Mouse (Mus musculus) frontal cortex, postnatal 14 days (tissue): ENCODE measurements around the gene Palm.

Experiments
- DNase-seq, 2 experiments: peaks; one replicate each; pipeline ENCODE4 v3.0.0; 2022; ENCODE audit warnings: low spot score in 2 of 2

Palm gene

DNA sequence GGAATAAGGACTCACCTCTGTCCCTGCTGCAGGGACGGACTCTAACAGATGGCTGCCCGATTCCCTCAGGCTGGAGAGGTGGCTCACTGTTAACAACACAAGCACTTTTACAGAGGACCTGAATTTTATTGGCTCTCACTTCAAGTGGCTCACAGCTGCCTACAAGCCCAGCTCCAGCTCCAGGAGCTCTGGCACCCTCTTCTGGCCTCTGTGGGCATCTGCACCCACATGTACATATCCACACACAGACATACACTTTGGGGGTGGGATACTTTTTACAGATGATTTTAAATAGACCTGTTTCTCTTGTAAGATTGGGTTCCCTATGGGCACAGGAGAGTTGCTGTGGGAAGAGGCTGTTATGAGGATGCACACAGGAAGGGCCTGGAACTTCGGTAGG lies 21.1 kb upstream of the Palm start:
- DNase-seq = no peak

DNA sequence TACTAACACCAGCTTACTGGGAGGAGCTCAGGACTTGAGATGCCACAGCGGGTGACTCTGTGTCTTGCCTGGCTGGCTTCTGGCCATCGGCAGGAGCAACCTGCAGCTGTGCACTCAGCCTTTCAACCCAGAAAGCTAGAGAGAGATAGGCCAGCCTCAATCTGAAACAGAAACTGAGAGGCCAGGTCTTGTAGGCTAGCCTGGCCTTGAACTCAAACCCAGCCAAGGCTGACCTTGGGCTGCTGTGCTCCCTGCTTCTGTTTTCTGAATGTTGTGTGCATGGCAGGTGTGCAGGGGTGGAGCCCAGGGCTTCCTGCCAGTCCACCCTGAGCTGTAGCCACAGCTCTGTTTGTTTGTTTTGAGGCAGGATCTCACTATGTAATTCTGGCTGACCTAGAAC lies 20.2 kb upstream of the Palm start:
- no peak for DNase-seq

DNA sequence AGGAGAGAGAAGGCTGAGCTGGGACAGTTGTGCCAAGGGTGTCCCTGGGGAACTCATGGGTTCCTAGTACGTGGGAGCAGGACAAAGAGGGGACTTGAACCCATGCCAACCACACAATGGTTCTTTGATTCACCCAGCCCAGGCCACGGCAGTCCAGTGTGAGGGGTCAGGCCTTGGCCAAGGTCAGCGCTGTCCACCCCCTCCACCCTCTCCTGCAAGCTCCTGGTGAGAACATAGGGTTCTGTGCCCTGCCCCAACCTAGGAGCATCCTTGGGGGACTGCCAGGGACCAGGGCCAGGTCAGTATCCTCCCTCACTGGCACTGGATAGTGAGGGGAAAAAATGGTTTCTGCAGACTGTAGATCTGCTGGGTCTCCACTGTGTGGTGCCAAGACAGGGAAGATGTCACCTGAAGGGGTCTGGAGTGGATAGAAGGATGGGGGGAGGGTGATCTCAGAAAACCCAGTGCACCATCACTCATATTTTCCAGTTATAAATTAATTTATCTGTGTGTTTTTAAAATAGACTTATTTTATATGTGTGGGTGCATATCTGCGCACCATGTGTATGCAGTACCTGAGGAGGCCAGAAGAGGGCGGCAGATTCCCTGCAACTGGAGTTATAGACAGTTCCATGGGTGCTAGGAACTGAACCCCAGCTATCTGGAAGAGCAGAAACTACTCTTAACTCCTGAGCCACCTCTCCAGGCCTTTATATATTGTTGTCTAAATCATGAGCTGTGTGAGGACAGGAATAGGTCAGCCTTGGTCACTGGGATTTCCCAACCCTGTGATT lies 18.7 kb upstream of the Palm start:
- no peak for DNase-seq

DNA sequence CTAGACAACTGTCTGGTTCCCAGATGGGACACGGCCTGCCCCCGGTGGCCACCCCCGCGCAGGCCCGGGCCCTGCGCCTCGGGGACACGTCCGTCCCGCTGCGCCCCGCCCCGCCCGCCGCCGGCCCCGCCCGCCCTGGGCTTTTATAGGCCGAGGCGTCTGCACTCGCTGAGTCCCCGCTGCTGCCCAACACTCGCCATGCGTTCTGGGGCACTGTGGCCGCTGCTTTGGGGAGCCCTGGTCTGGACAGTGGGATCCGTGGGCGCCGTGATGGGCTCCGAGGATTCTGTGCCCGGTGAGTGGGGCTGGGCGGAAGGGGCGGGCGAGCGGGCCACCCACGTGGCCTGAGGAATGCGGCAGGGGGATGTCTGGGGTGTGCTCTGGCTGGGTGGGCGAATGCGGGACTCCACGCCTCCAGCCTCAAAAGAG lies 16.3 kb upstream of the Palm start, which contains the start of gene Fstl3:
Fstl3 (plus strand) TSS at position 170 of the 429 bp plus-strand sequence.
- DNase-seq = no peak

DNA sequence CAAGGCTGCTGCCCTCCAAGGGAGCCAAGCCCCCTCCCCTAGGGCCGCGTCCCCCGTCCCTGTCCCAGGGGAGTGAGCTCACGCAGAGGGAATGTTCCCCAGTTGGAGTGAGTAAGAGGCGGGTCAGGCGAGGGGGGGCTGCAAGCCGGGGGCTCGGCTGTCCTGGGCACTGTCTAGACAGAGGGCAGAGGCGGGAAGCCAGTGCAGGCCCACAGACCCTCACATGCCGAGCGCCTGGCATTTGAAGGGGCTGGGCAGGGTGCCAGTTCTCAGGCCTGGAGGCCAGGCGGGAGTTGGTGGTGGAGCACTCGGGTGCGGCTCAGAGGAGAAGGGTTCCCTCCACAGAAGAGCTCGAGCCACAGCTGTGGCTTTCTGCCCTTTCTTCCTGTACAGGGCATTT lies 15.4 kb upstream of the Palm start:
- DNase-seq = no peak

DNA sequence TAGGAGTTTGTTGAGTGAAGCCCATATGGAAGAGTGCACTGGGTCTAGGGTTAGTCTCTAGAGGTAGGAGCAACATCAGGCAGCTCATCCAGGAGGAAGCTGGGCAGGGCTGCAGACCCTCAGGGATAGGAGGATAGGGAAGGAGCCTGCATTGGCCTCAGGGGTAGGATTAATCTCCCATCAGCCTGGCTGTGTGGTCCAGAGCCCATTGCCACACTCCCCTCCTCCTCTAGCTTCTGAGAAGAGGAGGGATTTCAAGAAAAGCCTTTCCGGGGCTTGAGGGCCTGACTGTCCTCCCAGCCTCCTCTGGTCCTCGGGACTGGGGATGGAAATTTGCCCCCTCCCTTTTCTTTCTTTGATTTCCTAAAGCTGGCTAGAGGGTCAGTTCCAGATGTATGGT lies 14.2 kb upstream of the Palm start:
- DNase-seq = no peak

DNA sequence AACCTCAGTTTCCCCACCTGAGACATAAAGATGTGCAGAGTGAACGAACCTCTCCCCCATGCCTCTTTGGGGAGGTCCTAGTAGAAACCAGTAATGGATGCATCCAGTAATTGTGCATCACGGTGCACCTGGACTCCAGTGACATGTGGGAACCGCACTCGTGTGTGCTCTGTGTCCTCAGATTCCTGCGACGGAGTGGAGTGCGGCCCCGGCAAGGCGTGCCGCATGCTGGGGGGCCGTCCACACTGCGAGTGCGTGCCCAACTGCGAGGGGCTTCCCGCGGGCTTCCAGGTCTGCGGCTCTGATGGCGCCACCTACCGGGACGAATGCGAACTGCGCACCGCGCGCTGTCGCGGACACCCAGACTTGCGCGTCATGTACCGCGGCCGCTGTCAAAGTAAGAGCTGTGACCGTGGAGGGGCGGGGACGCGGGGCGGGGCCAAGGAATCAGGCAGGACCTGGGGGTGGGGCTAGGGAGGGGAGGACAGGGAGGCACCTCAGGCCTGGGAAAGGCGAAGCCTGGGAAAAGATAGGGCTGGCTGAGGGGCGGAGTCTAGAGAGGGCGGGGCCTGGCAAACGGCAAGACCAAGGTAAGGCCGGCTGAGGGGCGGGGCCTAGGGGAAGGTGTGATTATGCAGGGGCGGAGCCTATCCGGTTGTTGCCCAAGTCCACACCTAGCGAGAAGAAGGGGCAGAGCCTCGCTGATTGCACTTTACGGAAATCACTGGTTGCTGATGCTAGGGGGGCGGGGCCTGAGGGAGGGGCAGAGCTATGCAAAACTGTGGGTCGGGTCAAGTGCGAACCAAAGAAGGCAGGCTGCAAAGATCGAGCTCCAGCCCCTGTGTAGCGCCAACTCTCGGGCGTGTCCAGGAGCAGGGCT lies 13.3 kb upstream of the Palm start:
- DNase-seq = peak; percentile 92 to 95

DNA sequence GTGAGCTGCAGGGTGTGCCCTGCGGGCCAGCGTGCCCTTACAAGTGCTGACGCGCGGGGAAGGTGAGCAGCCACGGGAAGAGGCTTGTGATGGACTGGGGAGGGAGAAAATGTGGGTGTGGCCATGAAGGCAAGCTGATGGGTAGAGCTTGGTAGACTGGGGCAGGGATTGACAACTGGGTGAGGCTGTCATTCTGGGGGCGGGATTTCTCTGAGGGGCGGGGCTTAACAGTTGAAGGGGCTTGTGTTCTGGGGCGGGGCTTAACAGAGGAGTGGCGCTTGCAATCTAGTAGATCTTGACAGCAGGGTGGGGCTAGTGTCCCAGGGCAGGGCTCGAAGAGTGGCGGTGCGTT lies 12.7 kb upstream of the Palm start:
- DNase-seq = no peak

DNA sequence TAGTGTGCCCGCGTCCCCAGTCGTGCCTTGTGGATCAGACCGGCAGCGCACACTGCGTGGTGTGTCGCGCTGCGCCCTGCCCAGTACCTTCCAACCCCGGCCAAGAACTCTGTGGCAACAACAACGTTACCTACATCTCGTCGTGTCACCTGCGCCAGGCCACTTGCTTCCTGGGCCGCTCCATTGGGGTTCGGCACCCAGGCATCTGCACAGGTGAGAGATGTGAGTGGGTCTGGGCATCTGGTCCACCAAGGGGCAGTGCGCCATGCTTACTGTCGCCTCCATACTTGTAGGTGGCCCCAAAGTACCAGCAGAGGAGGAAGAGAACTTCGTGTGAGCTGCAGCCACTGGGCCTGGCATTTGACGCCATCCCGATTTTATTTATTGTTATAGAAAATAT lies 12.2 kb upstream of the Palm start:
- no peak for DNase-seq

DNA sequence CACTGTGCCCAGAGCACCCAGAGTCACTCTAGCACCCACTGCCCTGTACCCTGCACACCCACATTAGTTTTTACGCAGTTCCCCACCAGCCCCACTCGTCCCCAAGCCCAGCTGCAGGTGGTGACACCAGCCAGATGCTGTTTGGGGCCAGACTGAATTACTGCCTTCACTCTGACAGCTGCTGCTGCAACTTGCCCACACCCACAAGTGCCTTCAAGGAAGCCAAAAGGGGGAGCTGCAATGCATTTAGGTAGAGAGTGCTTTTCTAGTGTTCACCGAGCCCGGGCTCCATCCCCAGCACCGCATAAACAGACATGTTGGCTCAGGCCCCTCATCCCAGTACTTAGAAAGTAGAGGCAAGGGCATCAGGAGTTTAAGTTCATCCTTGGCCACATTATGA lies 11.4 kb upstream of the Palm start:
- DNase-seq = no peak

DNA sequence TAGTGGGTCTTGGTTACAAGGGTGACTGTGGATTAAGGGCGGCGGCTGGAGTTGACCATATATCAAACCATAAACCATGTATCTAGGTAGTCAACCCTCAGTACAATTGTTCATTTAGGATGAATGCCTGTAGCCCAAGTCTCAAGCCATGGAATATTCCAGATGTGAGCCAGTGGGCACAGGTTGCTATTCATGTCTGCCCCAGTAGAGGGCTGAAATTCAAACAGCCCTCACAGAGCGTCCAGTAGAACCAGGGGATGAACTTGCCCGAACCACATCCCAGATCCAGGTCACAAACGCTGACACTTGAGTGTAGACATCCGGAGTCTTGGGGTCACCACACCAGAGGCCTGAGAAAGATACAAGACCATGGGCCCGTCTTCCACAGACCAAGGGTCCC lies 10.3 kb upstream of the Palm start:
- DNase-seq = no peak

DNA sequence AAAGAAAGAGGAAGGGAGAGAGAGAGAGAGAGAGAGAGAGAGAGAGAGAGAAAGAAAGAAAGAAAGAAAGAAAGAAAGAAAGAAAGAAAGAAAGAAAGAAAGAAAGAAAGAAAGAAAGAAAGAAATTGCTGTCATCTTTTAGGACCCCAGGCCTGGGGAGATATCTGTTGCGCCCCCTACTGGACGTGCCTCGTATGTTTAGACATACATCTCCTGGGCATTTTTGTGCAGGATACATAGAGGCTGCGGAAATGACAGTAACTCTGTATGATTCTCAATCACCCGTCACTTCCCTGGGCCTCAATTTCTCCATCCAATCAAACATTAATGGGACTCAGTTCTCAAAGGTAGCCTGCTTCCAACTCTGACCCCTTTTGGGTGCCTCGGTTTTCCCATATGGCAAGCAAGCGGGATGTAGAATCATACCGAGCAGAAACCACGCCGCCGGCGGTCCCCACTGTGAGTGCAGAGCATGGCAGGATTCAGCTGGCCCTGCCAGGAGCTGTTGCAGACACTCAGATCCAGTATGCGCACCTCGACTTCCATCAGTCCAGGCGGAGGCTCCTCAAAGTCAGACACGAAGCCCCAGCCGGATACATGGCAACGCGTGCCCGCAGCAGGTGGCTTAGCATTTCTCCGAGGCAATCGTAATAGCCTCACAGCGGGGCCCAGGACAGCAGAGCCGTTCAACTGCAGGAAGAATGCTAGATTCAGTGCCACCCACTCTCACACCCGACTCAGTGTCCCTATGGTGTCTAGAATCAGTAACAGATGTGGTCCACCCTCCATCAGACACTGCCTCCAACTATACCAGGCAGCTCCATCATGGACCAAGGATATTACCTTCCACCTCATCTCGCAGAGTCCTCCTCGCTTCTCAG lies 9.2 kb upstream of the Palm start:
- no peak for DNase-seq

DNA sequence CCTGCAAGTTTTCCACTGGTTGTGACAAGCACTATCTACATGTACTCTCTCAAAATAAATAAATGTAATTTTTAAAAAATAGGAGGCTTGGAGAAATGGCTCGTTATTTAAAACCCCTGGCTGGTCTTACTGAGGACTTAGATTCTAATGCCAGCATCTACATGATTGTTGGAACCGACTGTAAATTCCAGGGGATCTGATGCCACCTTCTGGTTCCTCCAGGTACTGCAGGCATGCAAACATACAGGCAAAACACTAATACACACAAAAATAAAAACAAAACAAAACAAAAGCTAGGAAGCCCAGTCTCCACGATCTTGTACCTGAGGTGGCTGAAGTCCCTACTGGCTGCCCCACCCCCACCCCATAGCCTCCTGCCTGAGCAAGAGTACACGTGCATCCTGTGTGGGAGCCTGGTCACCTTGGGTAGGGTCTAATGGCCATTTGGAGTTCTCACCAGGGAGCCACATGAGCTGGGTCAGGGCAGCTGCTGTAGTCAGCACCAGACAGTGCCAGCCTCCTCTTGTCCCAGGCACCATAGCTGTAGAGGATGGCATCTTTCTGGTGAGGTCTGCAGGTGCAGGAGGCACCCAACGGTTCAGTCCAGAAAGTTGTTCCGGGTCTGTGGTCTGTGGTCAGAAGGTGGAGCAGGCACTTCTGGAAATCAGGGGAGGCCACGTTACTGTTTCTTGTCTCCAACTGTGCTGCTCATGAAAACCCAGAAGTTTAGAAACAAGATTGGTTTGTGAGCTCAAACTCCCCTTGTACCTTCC lies 4.8 kb upstream of the Palm start:
- DNase-seq = peak in 1 of 2 experiments; percentile 74

DNA sequence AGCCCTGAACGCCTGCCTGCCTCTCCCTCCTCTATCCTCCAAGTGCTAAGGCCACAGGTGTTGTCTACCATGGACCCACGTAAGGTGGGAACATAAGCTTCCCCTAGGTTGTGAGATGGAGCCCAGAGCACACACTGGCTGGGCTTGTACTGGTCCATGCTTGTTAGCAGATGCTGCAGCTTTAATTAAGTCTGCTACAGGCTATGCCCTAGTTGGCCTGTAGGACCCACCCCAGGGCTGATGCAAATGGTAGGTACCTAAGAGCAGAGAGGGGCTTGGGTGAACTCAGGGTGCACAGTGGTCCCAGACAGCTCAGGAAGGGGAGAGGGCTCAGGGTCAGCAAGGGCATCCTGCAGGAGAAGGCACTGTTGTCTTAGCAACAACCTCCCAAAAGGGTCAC lies 3.8 kb upstream of the Palm start:
- DNase-seq = no peak

DNA sequence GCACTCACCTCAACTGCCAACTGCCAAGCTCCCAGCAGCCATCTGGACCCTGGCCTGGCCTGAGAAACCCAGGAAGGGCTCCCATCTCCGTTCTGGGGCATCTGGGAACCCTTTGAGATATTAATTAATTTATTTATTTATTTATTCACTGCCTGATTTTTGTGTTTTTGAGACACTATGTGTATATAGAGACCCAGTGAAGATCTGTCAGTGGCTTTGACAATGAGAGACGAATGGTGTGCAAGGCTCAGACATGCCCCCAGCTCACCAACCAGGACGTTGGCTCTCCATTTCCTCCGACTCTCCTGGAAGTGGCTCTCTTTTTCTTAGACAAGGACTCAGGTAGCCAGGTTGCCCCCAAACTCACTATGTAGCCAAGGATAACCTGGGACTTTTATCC lies 2.5 kb upstream of the Palm start, which contains the start of gene Prss57:
Prss57 (minus strand) TSS at position 101 of the 400 bp plus-strand sequence.
- no peak for DNase-seq

DNA sequence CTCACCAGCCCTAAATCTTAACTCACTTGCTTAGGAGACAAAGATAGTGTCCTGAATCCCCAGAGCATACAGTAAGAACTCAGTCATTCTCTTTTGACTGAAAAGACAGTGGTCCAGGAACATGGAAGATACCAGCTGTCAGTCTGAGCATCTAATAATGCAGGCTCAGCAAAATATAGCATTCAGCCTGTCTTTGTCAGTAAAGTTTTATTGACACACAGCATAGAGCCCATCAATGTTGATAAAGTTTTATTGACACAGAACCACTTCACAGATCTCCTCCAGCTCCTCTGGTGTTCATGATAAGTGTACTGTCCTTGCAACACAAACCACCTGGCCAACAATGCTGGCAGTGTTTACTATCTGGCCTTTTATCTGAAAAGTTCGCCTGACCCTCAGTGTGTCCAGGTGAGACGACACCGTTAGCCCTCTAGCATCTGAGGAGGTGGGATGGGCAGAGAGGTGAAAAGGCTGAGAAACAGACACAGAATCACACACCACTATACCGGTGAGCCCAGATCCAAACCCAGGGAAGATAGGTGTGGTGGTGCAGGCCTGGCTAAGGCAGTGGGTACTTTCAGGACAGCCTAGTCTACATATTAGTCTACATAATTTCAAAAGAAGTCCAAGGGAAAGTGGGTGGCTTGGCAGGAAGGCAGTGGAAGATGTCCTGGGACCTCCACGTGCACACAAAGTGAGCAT lies 882 bp upstream of the Palm start:
- no peak for DNase-seq

DNA sequence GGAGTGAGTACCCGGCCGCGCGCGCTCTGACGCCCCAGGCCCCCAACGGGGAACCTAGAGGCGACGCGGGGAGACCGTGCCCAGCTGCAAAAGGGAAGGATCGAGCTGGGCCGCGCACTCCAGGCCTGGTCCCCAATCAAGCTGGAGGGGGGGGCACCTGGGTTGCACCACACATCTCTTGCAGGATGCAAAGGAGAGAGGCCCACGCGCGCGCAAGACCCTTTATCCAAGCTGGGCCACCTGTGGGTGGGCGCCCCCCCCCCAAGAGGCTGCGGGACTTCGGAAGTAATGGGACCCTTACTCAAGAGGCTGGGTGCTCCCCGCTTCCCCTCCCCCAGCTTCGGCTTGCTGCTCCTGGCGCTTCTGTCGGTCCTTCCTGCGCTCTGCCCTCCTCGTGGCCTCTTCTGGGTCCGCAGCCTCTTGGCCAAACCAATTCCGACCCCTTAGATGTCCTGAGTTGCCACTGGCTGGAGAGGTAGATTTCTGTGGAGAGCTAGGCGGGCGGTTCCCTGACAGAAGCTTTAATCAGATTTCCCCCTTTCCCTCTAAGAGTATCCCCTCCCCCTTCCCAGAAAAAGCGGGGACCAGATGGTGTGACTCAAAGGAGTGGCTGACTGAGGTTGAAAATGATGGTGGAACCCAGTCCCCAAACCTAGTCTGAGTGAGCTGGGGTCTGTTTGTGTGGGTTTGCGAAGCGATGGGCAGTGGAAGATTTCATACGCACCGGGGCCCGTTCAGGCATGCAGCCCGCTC lies 542 bp downstream of the Palm start:
- DNase-seq = no peak

DNA sequence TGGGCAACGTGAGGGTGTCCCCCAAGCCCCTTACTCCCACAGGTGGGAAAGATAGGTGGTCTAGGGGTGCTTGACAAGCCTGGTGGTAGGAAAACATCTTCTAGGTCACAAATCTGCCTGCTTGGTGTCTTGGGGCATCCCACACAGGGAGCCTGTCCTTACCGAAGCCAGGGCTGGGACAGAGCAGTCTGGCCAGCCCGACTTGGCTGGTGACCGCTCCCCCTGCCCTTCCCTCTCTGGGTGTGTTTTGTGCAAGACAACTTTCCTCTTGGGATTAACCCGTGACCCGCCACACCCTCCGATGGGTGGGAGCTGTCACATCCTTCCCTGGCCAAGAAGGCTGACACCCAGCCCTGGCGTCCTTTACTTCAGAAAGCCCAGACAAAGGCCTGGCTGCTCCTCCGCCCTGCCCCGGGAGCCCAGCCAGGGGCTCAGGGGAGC lies 1.1 kb downstream of the Palm start:
- no peak for DNase-seq

DNA sequence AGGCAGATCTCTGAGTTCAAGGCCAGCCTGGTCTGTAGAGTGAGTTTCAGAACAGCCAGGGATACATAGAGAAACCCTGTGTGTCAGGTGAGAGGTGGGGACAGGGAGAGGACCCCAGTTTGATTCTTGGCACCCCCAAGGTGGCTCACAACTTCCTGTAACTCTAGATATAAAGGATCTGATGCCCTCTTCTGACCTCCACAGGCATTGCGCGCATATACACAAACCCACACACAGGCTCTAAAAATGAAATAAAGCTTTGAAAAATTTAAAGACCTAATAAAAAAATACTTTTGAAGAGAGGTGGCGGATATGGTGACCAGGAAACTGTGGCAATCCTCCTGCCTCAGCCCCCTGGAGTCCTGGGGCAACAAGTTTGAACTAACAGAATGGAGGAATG lies 2.5 kb downstream of the Palm start:
- no peak for DNase-seq

DNA sequence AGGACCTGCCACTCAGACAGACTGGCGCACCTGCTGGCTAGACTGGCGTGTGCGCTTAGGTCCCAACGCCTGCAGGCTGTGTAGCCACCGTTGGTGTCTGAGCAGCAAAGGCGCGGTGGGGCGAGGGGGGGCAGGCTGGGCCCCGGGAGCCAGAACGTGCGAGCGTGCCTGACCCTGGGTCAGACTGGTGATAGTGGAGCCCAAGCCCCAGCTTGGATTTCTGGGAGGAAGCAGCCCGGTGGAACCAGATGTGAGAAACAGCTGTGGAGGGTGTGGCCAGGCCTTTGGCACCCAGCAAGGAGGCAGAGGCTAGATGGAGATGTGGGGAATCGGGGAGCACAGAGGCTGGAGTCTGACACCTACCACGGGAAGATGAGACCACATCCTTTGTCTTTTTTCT lies 4.0 kb downstream of the Palm start:
- no peak for DNase-seq
